Mouse (Mus musculus): ENCODE measurements around the gene Hmgb1. TPM values are rescaled to one million over a fixed set of nuclear protein-coding genes. Genes with fewer than 3 reads are reported as not detected.

Hmgb1 gene
- polyA plus RNA-seq (2016; fragmentation: Nextera tagmentation; extraction: Ambion mirVana): 1,291 and 1,445 TPM in 2 replicates

DNA sequence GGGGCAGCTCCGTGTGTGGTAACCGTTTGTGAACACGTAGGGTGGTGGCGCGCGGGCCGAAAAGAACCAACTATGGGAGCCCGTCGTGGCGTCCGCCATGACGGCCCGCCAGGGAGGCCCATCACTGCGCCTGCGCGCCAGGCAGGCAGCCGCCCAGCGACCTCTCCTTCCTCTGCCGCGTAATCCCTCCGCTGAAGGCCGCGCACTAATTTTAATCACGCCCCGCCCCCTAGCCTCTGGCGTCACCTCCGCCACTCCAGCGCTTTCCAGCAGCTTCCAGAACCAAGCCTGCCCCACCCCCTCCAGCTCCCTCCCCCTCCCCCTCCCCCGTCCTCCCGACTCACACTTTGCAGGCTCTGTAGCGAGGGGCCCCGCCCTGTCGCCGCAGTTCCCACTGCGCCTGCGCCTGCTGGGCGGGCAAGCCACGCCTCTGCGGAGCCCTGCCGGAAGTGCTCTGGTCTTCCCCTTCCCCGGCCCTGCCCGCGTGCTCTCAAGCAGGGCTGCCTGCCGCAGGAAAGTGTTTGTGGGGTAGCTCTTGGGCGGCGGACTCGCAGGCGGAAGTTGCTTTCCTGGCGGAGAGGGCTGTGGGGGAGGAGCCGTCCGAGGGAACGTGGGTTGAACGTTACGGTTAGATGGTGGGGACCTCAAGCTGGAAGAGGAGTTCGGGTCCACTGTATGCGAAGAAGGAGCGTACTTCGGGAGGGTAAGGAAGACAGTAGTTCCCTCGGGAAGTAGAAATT, at the start of gene Hmgb1, which contains the start of gene Uspl1:
TSS of gene Hmgb1 (minus strand) at position 386 of the 740 bp plus-strand sequence.
TSS of gene Uspl1 (plus strand) at position 247 of the 740 bp plus-strand sequence.
- WGBS: under 1% methylated on average over 57 of the region's 59 CpGs
- Histone ChIP-seq H3K4me2 (replicated peaks) (peak within 1 kb of the TSS; percentile 73), H3K4me1 (peaks cover 21% of the 10 kb centered on the region), H3K9me3 (replicated peaks) (no peaks in the 10 kb centered on the region), H3K4me3 (peak within 1 kb of the TSS; percentile 66), H3K27ac (peak within 1 kb of the TSS; percentile 90), H3K27me3 (no peaks in the 10 kb centered on the region), H3K9ac (peak within 1 kb of the TSS; percentile 80), H3K36me3 (peaks cover 5% of the 10 kb centered on the region)
- peak; percentile 97 for ATAC-seq (ENCODE audit: low FRiP score)

- Histone ChIP-seq H3K4me3 (peak overlapping the region; percentile 43), H3K27ac (peak overlapping the region; percentile 90), H3K4me2 (replicated peaks) (peak overlapping the region; percentile 52), H3K27me3 (no peaks in the 10 kb centered on the region), H3K36me3 (no peaks in the 10 kb centered on the region), H3K4me1 (0 out of 2 replicates have a peak, but pooled peaks cover 6% of the 10 kb centered on the region), H3K9ac (peak overlapping the region; percentile 58), H3K9me3 (replicated peaks) (0 out of 2 replicates have a peak, but pooled peaks cover 3% of the 10 kb centered on the region)
- peak; percentile 5; the same call in 1 of the 2 replicates for ATAC-seq (ENCODE audit: low FRiP score)
- 72% methylated on average over 18 of the region's 18 CpGs for WGBS
These were observed 45.5 kb upstream of the Hmgb1 start for GRCm38 (mm10) chr5:149229619-149230339.

DNA sequence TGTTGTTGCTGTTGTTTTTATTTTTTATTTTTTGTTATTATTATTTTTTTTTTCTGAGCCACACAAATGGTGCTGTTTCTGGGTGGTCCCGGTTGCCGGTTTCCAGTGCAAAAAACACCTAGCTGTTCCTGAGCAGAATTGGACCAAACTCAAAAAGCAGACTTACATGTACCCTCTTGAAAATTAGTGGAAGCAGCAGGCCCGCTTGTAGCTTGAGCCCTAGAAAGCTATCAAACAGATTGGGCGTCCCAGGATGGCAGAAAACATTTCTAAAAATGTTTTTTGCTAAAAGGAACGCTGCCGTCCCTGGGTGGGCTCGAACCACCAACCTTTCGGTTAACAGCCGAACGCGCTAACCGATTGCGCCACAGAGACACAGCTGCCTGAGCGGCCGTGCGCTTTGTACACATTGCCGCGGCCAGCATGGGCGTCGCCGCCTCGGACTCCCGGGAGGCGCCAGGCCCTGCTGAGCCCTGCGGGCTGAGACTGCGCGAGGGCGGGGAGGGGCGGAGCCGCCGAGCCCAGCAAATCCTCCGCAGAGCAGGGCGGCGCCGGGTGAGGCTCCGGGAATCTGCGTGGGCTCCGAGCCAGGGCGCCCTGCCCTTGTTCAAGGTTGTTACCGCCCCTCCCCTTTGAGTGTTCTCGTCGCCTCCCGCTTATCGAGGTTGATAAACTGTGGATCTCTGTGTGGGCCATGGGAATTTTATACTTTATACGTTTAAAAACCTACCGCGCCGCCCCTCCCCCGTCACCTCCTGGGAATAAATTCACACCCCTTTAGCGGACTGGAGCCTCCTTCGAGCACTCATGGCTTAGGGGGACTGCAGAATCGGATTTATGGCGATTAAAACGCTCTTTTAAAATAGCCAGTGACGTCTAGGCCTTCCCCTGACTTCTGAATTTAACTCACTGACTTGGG, 44.7 kb upstream of the Hmgb1 start:
- H3K36me3 ChIP-seq: no peaks in the 10 kb centered on the region
- H3K4me2 ChIP-seq (replicated peaks): peak overlapping the region; percentile 52
- H3K9me3 ChIP-seq (replicated peaks): 0 out of 2 replicates have a peak, but pooled peaks cover 3% of the 10 kb centered on the region
- peak overlapping the region; percentile 58 for H3K9ac ChIP-seq
- H3K27ac ChIP-seq: peak overlapping the region; percentile 90
- peak overlapping the region; percentile 43 for H3K4me3 ChIP-seq
- peaks cover 14% of the 10 kb centered on the region for H3K4me1 ChIP-seq
- no peaks in the 10 kb centered on the region for H3K27me3 ChIP-seq
- 3% methylated on average over 55 of the region's 55 CpGs for WGBS
- ATAC-seq (ENCODE audit: low FRiP score): peak; percentile 98

DNA sequence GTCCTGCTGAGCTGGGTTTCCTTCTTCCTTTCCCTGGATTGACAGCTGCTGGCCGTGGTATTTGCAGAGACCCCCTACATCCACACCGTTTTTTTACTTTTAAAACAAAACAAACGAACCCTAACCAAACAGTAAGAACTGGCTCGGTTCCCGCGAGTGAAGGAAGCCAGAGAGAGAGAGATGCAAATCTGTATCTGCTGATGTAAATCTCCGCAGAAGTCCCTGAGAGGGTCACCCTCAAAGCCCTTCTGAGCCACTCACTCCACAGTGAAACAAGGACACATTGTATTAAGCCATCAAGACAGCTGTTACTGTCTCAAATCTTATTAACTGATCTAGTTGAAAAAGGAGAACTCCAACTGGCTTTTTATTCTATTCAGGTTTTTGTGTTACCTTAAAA, 40.4 kb upstream of the Hmgb1 start:
- H3K27ac ChIP-seq: no peak overlapping the region
- no peak overlapping the region for H3K4me3 ChIP-seq
- 16% methylated on average over 7 of the region's 7 CpGs for WGBS
- H3K4me2 ChIP-seq (replicated peaks): no peak overlapping the region; the same call in 1 of the 2 replicates
- H3K9ac ChIP-seq: no peak overlapping the region
- no peaks in the 10 kb centered on the region for H3K36me3 ChIP-seq
- ATAC-seq (ENCODE audit: low FRiP score): no peak
- H3K4me1 ChIP-seq: peaks cover 16% of the 10 kb centered on the region
- no peaks in the 10 kb centered on the region for H3K9me3 ChIP-seq (replicated peaks)
- no peaks in the 10 kb centered on the region for H3K27me3 ChIP-seq

DNA sequence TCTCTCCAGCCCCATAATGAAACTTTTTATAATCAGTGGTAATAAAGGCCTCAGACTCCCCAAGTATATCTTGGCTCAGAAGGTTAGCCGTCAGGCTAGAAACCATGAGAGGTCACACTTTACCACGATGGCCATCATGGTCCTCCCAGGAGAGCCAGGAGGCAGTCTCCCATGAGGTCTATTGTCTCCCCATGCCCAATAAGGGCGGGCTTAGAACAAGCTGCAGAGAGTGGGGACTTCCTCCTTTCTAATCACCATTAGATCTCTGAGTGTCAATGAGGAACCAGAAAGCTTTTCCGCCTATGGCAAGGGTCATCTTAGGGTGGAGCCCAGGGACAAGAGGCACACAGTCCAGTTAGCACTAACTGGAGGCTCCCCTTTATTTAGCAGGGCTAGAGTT, 37.1 kb upstream of the Hmgb1 start:
- H3K27ac ChIP-seq: no peak overlapping the region
- no peaks in the 10 kb centered on the region for H3K27me3 ChIP-seq
- H3K4me3 ChIP-seq: no peak overlapping the region
- H3K4me1 ChIP-seq: peaks cover 14% of the 10 kb centered on the region
- WGBS: 94% methylated on average over 4 of the region's 4 CpGs
- H3K9ac ChIP-seq: no peak overlapping the region
- H3K4me2 ChIP-seq (replicated peaks): no peak overlapping the region
- H3K36me3 ChIP-seq: peaks cover 9% of the 10 kb centered on the region
- no peaks in the 10 kb centered on the region for H3K9me3 ChIP-seq (replicated peaks)
- ATAC-seq (ENCODE audit: low FRiP score): no peak

GRCm38 (mm10) chr5:149219493-149219892, 35.2 kb upstream of the Hmgb1 start:
- ATAC-seq (ENCODE audit: low FRiP score): no peak
- no peaks in the 10 kb centered on the region for H3K27me3 ChIP-seq

GRCm38 (mm10) chr5:149217524-149218357, 33.5 kb upstream of the Hmgb1 start:
- 87% methylated on average over 6 of the region's 6 CpGs for WGBS
- Histone ChIP-seq H3K4me3 (no peak overlapping the region), H3K4me1 (no peaks in the 10 kb centered on the region), H3K36me3 (peaks cover 45% of the 10 kb centered on the region), H3K4me2 (replicated peaks) (no peak overlapping the region), H3K27ac (no peak overlapping the region), H3K9ac (no peak overlapping the region), H3K9me3 (replicated peaks) (no peaks in the 10 kb centered on the region), H3K27me3 (no peaks in the 10 kb centered on the region)
- ATAC-seq (ENCODE audit: low FRiP score): no peak

More at GRCm38 (mm10) chr5:149219493-149219892, 35.2 kb upstream of the Hmgb1 start:
- WGBS: 88% methylated on average over 3 of the region's 3 CpGs
- Histone ChIP-seq H3K4me3 (no peak overlapping the region), H3K4me1 (peaks cover 7% of the 10 kb centered on the region), H3K9ac (no peak overlapping the region), H3K36me3 (peaks cover 28% of the 10 kb centered on the region), H3K4me2 (replicated peaks) (no peak overlapping the region), H3K27ac (no peak overlapping the region), H3K9me3 (replicated peaks) (no peaks in the 10 kb centered on the region)

GRCm38 (mm10) chr5:149215540-149215939, 31.3 kb upstream of the Hmgb1 start:
- no peak overlapping the region for H3K9ac ChIP-seq
- over 99% methylated on average over 7 of the region's 7 CpGs for WGBS

GRCm38 (mm10) chr5:149212806-149213205, 28.5 kb upstream of the Hmgb1 start:
- H3K9me3 ChIP-seq (replicated peaks): no peaks in the 10 kb centered on the region
- WGBS: 84% methylated on average over 4 of the region's 4 CpGs
- H3K9ac ChIP-seq: no peak overlapping the region
- no peak for ATAC-seq (ENCODE audit: low FRiP score)
- peaks cover 72% of the 10 kb centered on the region for H3K36me3 ChIP-seq
- no peaks in the 10 kb centered on the region for H3K27me3 ChIP-seq
- no peak overlapping the region for H3K4me3 ChIP-seq
- H3K4me2 ChIP-seq (replicated peaks): no peak overlapping the region
- no peak overlapping the region for H3K27ac ChIP-seq
- peaks cover 4% of the 10 kb centered on the region; the same call in 1 of the 2 replicates for H3K4me1 ChIP-seq

More at GRCm38 (mm10) chr5:149215540-149215939, 31.3 kb upstream of the Hmgb1 start:
- no peak for ATAC-seq (ENCODE audit: low FRiP score)
- Histone ChIP-seq H3K4me3 (no peak overlapping the region), H3K9me3 (replicated peaks) (no peaks in the 10 kb centered on the region), H3K27ac (no peak overlapping the region), H3K27me3 (no peaks in the 10 kb centered on the region), H3K4me1 (no peaks in the 10 kb centered on the region), H3K4me2 (replicated peaks) (no peak overlapping the region), H3K36me3 (peaks cover 61% of the 10 kb centered on the region)

- ATAC-seq (ENCODE audit: low FRiP score): no peak
- H3K4me2 ChIP-seq (replicated peaks): no peak overlapping the region
- H3K9ac ChIP-seq: no peak overlapping the region
- no peak overlapping the region for H3K4me3 ChIP-seq
- no peaks in the 10 kb centered on the region for H3K27me3 ChIP-seq
- 73% methylated on average over 4 of the region's 4 CpGs for WGBS
- H3K36me3 ChIP-seq: peaks cover 62% of the 10 kb centered on the region
- no peak overlapping the region for H3K27ac ChIP-seq
- H3K4me1 ChIP-seq: peaks cover 6% of the 10 kb centered on the region
- no peaks in the 10 kb centered on the region for H3K9me3 ChIP-seq (replicated peaks)
These were observed 26.8 kb upstream of the Hmgb1 start for GRCm38 (mm10) chr5:149211041-149211440.

GRCm38 (mm10) chr5:149209328-149209727, 25.0 kb upstream of the Hmgb1 start:
- 25% methylated on average over 8 of the region's 8 CpGs for WGBS
- Histone ChIP-seq H3K4me1 (peaks cover 10% of the 10 kb centered on the region), H3K4me3 (no peak overlapping the region), H3K4me2 (replicated peaks) (no peak overlapping the region), H3K36me3 (peaks cover 59% of the 10 kb centered on the region), H3K27ac (no peak overlapping the region), H3K27me3 (no peaks in the 10 kb centered on the region), H3K9ac (no peak overlapping the region), H3K9me3 (replicated peaks) (no peaks in the 10 kb centered on the region)
- peak; percentile 88 for ATAC-seq (ENCODE audit: low FRiP score)

Data from hindbrain, embryonic 12.5 days (tissue).